Mouse (Mus musculus) kidney, embryonic 14.5 days (tissue): ENCODE measurements around the gene Tnp2. TPM values are rescaled to one million over a fixed set of nuclear protein-coding genes. Genes with fewer than 3 reads are reported as not detected.
A peak's percentile ranks its signal among the peaks of the same experiment; 100 is the strongest.

Experiments used
- ATAC-seq: fragments of 200-750 bp; cut with Nextera tagmentation; 2 replicates; pipeline ENCODE4 v1.8.0; 2017; ENCODE audit warnings: moderate number of reproducible peaks, mild to moderate bottlenecking, moderate TSS enrichment, moderate library complexity; ENCODE audit not compliant: low FRiP score, low TSS enrichment
- H3K27ac ChIP-seq: fragments of 300-500 bp; sonication (generic); 2 replicates; pipeline ENCODE4 v1.5.1; 2014; ENCODE audit warnings: low read depth, mild to moderate bottlenecking, low read length, moderate library complexity, mixed read lengths
- H3K27me3 ChIP-seq: fragments of 300-500 bp; sonication (generic); 2 replicates; pipeline ENCODE4 v1.6.1; 2014; ENCODE audit warnings: mild to moderate bottlenecking, low read length; ENCODE audit not compliant: control insufficient read depth, insufficient read depth
- H3K36me3 ChIP-seq: fragments of 300-500 bp; sonication (generic); 2 replicates; pipeline ENCODE4 v1.6.1; 2014; ENCODE audit warnings: low read length, mixed read lengths; ENCODE audit not compliant: control insufficient read depth, insufficient read depth
- H3K4me1 ChIP-seq: fragments of 300-500 bp; sonication (generic); 2 replicates; pipeline ENCODE4 v1.6.1; 2014; ENCODE audit warnings: low read length, mixed read lengths; ENCODE audit not compliant: control insufficient read depth, insufficient read depth
- H3K4me2 ChIP-seq: fragments of 300-500 bp; sonication (generic); replicated peaks from 2 replicates; pipeline ENCODE4 v1.6.1; 2014; ENCODE audit warnings: low read depth, mild to moderate bottlenecking, low read length
- H3K4me3 ChIP-seq: fragments of 300-500 bp; sonication (generic); 2 replicates; pipeline ENCODE4 v1.5.1; 2014; ENCODE audit warnings: mild to moderate bottlenecking, low read length
- H3K9ac ChIP-seq: fragments of 300-500 bp; sonication (generic); 2 replicates; pipeline ENCODE4 v1.6.1; 2014; ENCODE audit warnings: low read depth, mild to moderate bottlenecking, low read length, moderate library complexity
- H3K9me3 ChIP-seq: fragments of 300-500 bp; sonication (generic); 2 replicates; pipeline ENCODE4 v1.6.1; 2016; ENCODE audit warnings: low read length; ENCODE audit not compliant: control insufficient read depth
- WGBS: fragments of 180-500 bp; shearing (Covaris S2); extraction: QIAGEN DNeasy Blood & Tissue Kit; methylation state at CpG from one replicate; pipeline ENCODE4 v1.1.7; 2014; 5-methylcytosine and 5-hydroxymethylcytosine counted together
- polyA plus RNA-seq: library from polyadenylated mRNA; unstranded; fragments of >200 nt; fragmentation: Nextera tagmentation; extraction: Ambion mirVana; gene quantifications from 2 replicates; pipeline ENCODE4 v1.2.1, GENCODE M21; 2014

Tnp2 gene
- polyA plus RNA-seq, 1 experiment from 2014 or later: not detected

DNA sequence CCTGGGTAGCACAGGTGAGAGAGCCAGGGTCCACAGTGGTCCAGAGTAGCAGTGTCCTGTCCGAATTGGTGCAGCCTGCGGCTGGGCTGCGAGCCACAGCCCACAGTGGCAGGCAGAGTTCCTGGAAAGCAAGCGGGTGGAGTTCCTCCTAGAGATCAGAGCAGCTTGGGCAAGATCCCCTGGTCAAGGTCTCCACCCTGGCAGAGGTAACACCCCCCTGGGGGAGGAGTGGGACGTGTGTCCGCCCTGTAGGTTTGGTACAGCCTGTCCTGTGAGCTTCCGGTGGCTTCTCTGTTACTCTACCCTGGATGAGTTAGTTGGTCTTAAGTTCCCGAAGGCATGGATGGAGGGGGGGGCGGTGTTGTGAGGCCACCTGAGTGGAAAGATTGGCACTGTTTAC lies 19.6 kb downstream of the Tnp2 start:
- Histone ChIP-seq H3K4me3 (no peak overlapping the region), H3K9ac (no peak overlapping the region), H3K27ac (no peak overlapping the region), H3K4me1 (peaks cover 8% of the 10 kb centered on the region; the same call in 1 of the 2 replicates), H3K27me3 (no peaks in the 10 kb centered on the region), H3K9me3 (no peaks in the 10 kb centered on the region), H3K4me2 (no peak overlapping the region), H3K36me3 (no peaks in the 10 kb centered on the region)
- ATAC-seq: no peak
- WGBS: 51% methylated on average over 9 of the region's 9 CpGs

GRCm38 (mm10) chr16:10767158-10767557 lies 21.3 kb downstream of the Tnp2 start:
- Histone ChIP-seq H3K9me3 (no peaks in the 10 kb centered on the region), H3K4me1 (peaks cover 11% of the 10 kb centered on the region; the same call in 1 of the 2 replicates), H3K4me3 (no peak overlapping the region), H3K9ac (no peak overlapping the region), H3K27me3 (no peaks in the 10 kb centered on the region), H3K4me2 (no peak overlapping the region), H3K27ac (no peak overlapping the region), H3K36me3 (no peaks in the 10 kb centered on the region)
- ATAC-seq: peak; percentile 28; the same call in 1 of the 2 replicates
- WGBS: 39% methylated on average over 4 of the region's 4 CpGs

GRCm38 (mm10) chr16:10764323-10764722 lies 24.1 kb downstream of the Tnp2 start:
- no peaks in the 10 kb centered on the region for H3K36me3 ChIP-seq
- no peaks in the 10 kb centered on the region for H3K27me3 ChIP-seq
- 0 out of 2 replicates have a peak, but pooled peaks cover 4% of the 10 kb centered on the region for H3K4me1 ChIP-seq
- no peak overlapping the region for H3K27ac ChIP-seq
- no peaks in the 10 kb centered on the region for H3K9me3 ChIP-seq
- WGBS: 35% methylated on average over 2 of the region's 2 CpGs
- H3K9ac ChIP-seq: no peak overlapping the region
- no peak for ATAC-seq
- no peak overlapping the region for H3K4me2 ChIP-seq
- H3K4me3 ChIP-seq: no peak overlapping the region

GRCm38 (mm10) chr16:10763540-10764264 lies 24.8 kb downstream of the Tnp2 start:
- H3K27ac ChIP-seq: no peak overlapping the region
- no peak overlapping the region for H3K9ac ChIP-seq
- 0 out of 2 replicates have a peak, but pooled peaks cover 4% of the 10 kb centered on the region for H3K4me1 ChIP-seq
- no peak overlapping the region for H3K4me3 ChIP-seq
- H3K9me3 ChIP-seq: no peaks in the 10 kb centered on the region
- H3K4me2 ChIP-seq: no peak overlapping the region
- no peaks in the 10 kb centered on the region for H3K27me3 ChIP-seq
- H3K36me3 ChIP-seq: no peaks in the 10 kb centered on the region
- WGBS: 56% methylated on average over 6 of the region's 6 CpGs
- ATAC-seq: no peak

DNA sequence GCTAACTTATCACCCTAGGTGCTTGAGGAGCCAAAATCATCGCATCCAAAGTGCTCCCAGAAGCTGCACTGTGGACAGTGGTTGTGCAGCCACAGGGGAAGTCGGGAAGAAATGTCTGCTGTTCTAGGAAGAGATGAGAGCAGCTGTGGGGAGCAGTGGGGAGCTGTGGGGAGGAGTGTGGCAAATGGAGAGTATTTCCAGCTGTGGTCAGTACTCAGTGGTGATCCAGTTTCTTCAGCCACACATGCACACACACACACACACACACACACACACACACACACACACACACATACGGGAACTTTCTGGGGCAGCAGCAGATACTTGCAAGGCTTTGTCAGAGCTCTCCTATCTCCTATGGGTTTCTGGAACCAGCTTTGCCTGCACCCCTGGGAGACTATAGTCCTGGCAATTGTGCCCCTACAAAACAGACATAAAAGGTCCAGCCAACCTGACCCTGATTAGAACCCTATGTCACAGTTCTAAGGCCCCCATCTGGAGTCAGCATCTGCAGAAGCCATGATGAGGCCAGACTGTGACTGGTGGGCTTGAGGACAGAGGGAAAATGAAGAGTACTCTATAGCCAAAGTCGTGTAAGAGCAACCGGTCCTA lies 25.8 kb downstream of the Tnp2 start:
- no peak for ATAC-seq
- Histone ChIP-seq H3K36me3 (no peaks in the 10 kb centered on the region), H3K4me3 (no peak overlapping the region), H3K4me2 (no peak overlapping the region), H3K27me3 (no peaks in the 10 kb centered on the region), H3K4me1 (0 out of 2 replicates have a peak, but pooled peaks cover 4% of the 10 kb centered on the region), H3K9ac (no peak overlapping the region), H3K27ac (no peak overlapping the region), H3K9me3 (no peaks in the 10 kb centered on the region)
- 59% methylated on average over 5 of the region's 5 CpGs for WGBS

- Histone ChIP-seq H3K4me3 (no peak overlapping the region), H3K9me3 (no peaks in the 10 kb centered on the region), H3K36me3 (no peaks in the 10 kb centered on the region), H3K27ac (no peak overlapping the region), H3K4me1 (0 out of 2 replicates have a peak, but pooled peaks cover 4% of the 10 kb centered on the region), H3K9ac (no peak overlapping the region), H3K27me3 (no peaks in the 10 kb centered on the region), H3K4me2 (no peak overlapping the region)
- WGBS: 63% methylated on average over 8 of the region's 8 CpGs
- ATAC-seq: no peak
Observed at GRCm38 (mm10) chr16:10761182-10761581, 27.3 kb downstream of the Tnp2 start.

GRCm38 (mm10) chr16:10756168-10756567 lies 32.3 kb downstream of the Tnp2 start:
- Histone ChIP-seq H3K27me3 (no peaks in the 10 kb centered on the region), H3K9ac (no peak overlapping the region), H3K27ac (no peak overlapping the region), H3K9me3 (no peaks in the 10 kb centered on the region), H3K36me3 (no peaks in the 10 kb centered on the region), H3K4me3 (no peak overlapping the region), H3K4me1 (no peaks in the 10 kb centered on the region), H3K4me2 (no peak overlapping the region)
- WGBS: 72% methylated on average over 6 of the region's 6 CpGs
- ATAC-seq: no peak

DNA sequence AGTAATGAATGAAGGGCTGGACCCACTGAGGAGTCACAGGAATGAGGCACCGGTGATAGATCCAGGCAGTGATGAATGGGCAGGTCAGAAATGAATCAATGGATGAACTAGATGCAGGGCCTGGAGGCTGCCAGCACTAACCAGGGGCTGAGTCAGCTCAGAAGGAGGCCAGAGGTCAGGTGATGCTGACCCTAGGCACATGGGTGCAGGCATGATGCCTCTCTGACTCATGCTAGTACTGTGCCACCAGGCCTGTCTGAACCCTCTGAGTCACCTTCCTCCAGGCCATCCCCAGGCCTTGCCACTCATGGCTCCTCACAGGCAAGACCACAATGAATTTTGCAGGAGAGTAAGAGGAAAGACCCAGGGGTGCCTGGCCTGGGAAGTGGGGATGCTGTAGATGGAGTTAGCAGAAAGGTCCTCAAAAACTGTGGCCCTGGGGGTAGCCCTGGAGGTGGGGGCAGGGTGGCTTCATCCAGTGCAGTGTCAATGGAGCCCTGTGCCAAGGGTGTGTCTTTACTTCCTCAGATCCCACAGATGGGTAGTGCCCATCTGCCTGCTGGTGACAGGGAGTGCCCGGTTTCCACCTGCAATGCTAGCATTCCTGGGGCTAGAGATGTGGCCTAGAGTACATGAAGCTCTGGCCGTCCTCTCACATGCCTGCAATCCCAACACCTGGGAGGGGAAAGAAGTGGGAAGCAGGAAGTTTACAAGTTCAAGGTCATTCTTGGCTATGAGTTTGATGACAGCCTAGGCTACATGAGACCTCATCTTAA lies 33.8 kb downstream of the Tnp2 start:
- Histone ChIP-seq H3K4me2 (no peak overlapping the region), H3K4me3 (no peak overlapping the region), H3K9me3 (no peaks in the 10 kb centered on the region), H3K27ac (no peak overlapping the region), H3K9ac (no peak overlapping the region), H3K27me3 (no peaks in the 10 kb centered on the region), H3K36me3 (no peaks in the 10 kb centered on the region), H3K4me1 (no peaks in the 10 kb centered on the region)
- WGBS: 92% methylated on average over 3 of the region's 3 CpGs
- no peak for ATAC-seq

DNA sequence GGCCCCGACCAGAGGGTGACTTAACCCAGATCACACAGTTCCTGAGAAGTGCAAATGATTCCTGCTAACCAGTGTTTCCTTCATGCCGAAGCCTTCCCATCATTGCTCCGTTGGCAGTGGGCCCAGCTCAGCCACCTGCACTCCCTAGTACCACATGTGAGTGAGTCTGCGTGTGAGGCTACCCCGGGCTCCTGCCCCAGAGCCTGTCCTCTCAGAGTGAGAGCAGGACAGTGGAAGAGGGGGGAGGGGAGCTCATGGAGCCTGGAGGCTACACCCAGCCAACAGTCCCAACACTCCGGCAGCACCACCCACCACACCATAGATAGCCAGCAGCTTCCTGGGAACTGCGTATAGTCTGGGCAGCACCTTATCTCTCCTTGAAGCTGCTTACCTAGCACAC lies 38.6 kb downstream of the Tnp2 start:
- H3K4me3 ChIP-seq: no peak overlapping the region
- 57% methylated on average over 7 of the region's 7 CpGs for WGBS
- no peak for ATAC-seq
- H3K9me3 ChIP-seq: no peaks in the 10 kb centered on the region
- H3K27me3 ChIP-seq: no peaks in the 10 kb centered on the region
- H3K36me3 ChIP-seq: no peaks in the 10 kb centered on the region
- H3K4me2 ChIP-seq: no peak overlapping the region
- H3K27ac ChIP-seq: no peak overlapping the region
- no peaks in the 10 kb centered on the region for H3K4me1 ChIP-seq
- H3K9ac ChIP-seq: no peak overlapping the region
